Mouse (Mus musculus): ENCODE results near the gene Efcab7. TPM values are rescaled to one million over a fixed set of nuclear protein-coding genes. Genes with fewer than 3 reads are reported as not detected.

The Efcab7 gene
- polyA plus RNA-seq (2012; rRNA removed) = 0.58 and 1.0 TPM in 2 replicates

GRCm38 (mm10) chr4:99829094-99830073, at the start of gene Efcab7:
Gene Efcab7, plus strand, starts transcription at chr4:99829198.

GRCm38 (mm10) chr4:99929149-99929612, 100.2 kb downstream of the Efcab7 start, which contains the start of gene Pgm1:
Gene Pgm1, plus strand, starts transcription at chr4:99929414.

GRCm38 (mm10) chr4:99929613-99930517, 100.9 kb downstream of the Efcab7 start, which contains the start of gene Itgb3bp:
Gene Itgb3bp, minus strand, starts transcription at chr4:99929813.

Other genes starting within 250 kb of the Efcab7 start
- gene Foxd3, start 172.9 kb upstream of the Efcab7 start, polyA plus RNA-seq (2012; rRNA removed) = 0.31 and 0.42 TPM in 2 replicates
- 2.7 and 2.8 TPM in 2 replicates for gene Alg6, start 113.5 kb upstream of the Efcab7 start, polyA plus RNA-seq (2012; rRNA removed)
- gene Pgm1, start 100.2 kb downstream of the Efcab7 start, polyA plus RNA-seq (2012; rRNA removed) = 35.9 and 37.3 TPM in 2 replicates
- 0.53 and 0.54 TPM in 2 replicates for gene Itgb3bp, start 100.6 kb downstream of the Efcab7 start, polyA plus RNA-seq (2012; rRNA removed)